Mouse (Mus musculus) liver, embryonic 12.5 days (tissue): ENCODE measurements around the gene Rab35. TPM values are rescaled to one million over a fixed set of nuclear protein-coding genes. Genes with fewer than 3 reads are reported as not detected.

Source experiments
- ATAC-seq: fragments of 200-750 bp; cut with Nextera tagmentation; 2 replicates; pipeline ENCODE4 v1.8.0; 2017; ENCODE audit warnings: moderate number of reproducible peaks, mild to moderate bottlenecking, moderate library complexity
- H3K27ac ChIP-seq: fragments of 300-500 bp; sonication (generic); 2 replicates; pipeline ENCODE4 v1.5.1; 2016; ENCODE audit warnings: mild to moderate bottlenecking
- H3K27me3 ChIP-seq: fragments of 300-500 bp; sonication (generic); replicated peaks from 2 replicates; pipeline ENCODE4 v1.6.1; 2016; ENCODE audit warnings: mild to moderate bottlenecking, moderate library complexity
- H3K36me3 ChIP-seq: fragments of 300-500 bp; sonication (generic); 2 replicates; pipeline ENCODE4 v1.6.1; 2016; ENCODE audit warnings: mild to moderate bottlenecking, moderate library complexity
- H3K4me1 ChIP-seq: fragments of 300-500 bp; sonication (generic); 2 replicates; pipeline ENCODE4 v1.6.1; 2016
- H3K4me2 ChIP-seq: fragments of 300-500 bp; sonication (generic); 2 replicates; pipeline ENCODE4 v1.6.1; 2016; ENCODE audit warnings: mild to moderate bottlenecking, moderate library complexity
- H3K4me3 ChIP-seq: fragments of 300-500 bp; sonication (generic); 2 replicates; pipeline ENCODE4 v1.5.1; 2016; ENCODE audit warnings: mild to moderate bottlenecking, moderate library complexity
- H3K9ac ChIP-seq: fragments of 300-500 bp; sonication (generic); 2 replicates; pipeline ENCODE4 v1.6.1; 2016; ENCODE audit warnings: mild to moderate bottlenecking, moderate library complexity
- H3K9me3 ChIP-seq: fragments of 300-500 bp; sonication (generic); replicated peaks from 2 replicates; pipeline ENCODE4 v1.6.1; 2016; ENCODE audit warnings: mild to moderate bottlenecking, moderate library complexity
- WGBS: fragments of 180-500 bp; shearing (Covaris S2); methylation state at CpG from one replicate; pipeline ENCODE4 v1.1.7; 2016; ENCODE audit not compliant: insufficient replicate concordance; 5-methylcytosine and 5-hydroxymethylcytosine counted together
- polyA plus RNA-seq: library from polyadenylated mRNA; unstranded; fragments of >200 nt; fragmentation: Nextera tagmentation; extraction: Ambion mirVana; gene quantifications from 2 replicates; pipeline ENCODE4 v1.2.1, GENCODE M21; 2016

Gene Rab35
- polyA plus RNA-seq, 1 experiment from 2014 or later: 22.5 TPM

- H3K4me3 ChIP-seq: no peak overlapping the region
- H3K9me3 ChIP-seq: no peaks in the 10 kb centered on the region
- ATAC-seq: no peak
- H3K27ac ChIP-seq: peak overlapping the region; percentile 52
- peaks cover 59% of the 10 kb centered on the region for H3K4me1 ChIP-seq
- WGBS: 67% methylated on average over 9 of the region's 9 CpGs
- peaks cover 42% of the 10 kb centered on the region for H3K36me3 ChIP-seq
- no peaks in the 10 kb centered on the region for H3K27me3 ChIP-seq
- H3K9ac ChIP-seq: no peak overlapping the region
- no peak overlapping the region for H3K4me2 ChIP-seq
Measured at GRCm38 (mm10) chr5:115623694-115624440, 7.8 kb upstream of the Rab35 start.

GRCm38 (mm10) chr5:115626237-115626886 is 5.3 kb upstream of the Rab35 start:
- Histone ChIP-seq H3K9ac (peak overlapping the region; percentile 72), H3K4me3 (peak overlapping the region; percentile 39), H3K36me3 (peaks cover 18% of the 10 kb centered on the region), H3K4me2 (peak overlapping the region; percentile 73), H3K9me3 (no peaks in the 10 kb centered on the region), H3K4me1 (peaks cover 80% of the 10 kb centered on the region), H3K27me3 (no peaks in the 10 kb centered on the region), H3K27ac (peak overlapping the region; percentile 98)
- WGBS: 31% methylated on average over 10 of the region's 10 CpGs
- peak; percentile 96 for ATAC-seq

GRCm38 (mm10) chr5:115628083-115628482 is 3.6 kb upstream of the Rab35 start:
- peak overlapping the region; percentile 36 for H3K9ac ChIP-seq
- 30% methylated on average over 8 of the region's 8 CpGs for WGBS
- no peak overlapping the region for H3K4me2 ChIP-seq
- no peaks in the 10 kb centered on the region for H3K9me3 ChIP-seq
- H3K4me3 ChIP-seq: no peak overlapping the region
- H3K27ac ChIP-seq: peak overlapping the region; percentile 98
- H3K4me1 ChIP-seq: peaks cover 80% of the 10 kb centered on the region
- peaks cover 5% of the 10 kb centered on the region; the same call in 1 of the 2 replicates for H3K36me3 ChIP-seq
- no peaks in the 10 kb centered on the region for H3K27me3 ChIP-seq
- ATAC-seq: no peak

GRCm38 (mm10) chr5:115629672-115630071 is 2.0 kb upstream of the Rab35 start:
- H3K4me1 ChIP-seq: peaks cover 83% of the 10 kb centered on the region
- WGBS: 86% methylated on average over 4 of the region's 4 CpGs
- H3K36me3 ChIP-seq: peaks cover 8% of the 10 kb centered on the region
- no peaks in the 10 kb centered on the region for H3K27me3 ChIP-seq
- H3K9ac ChIP-seq: no peak overlapping the region
- no peak for ATAC-seq
- no peak overlapping the region for H3K4me3 ChIP-seq
- no peaks in the 10 kb centered on the region for H3K9me3 ChIP-seq
- no peak overlapping the region for H3K4me2 ChIP-seq
- no peak overlapping the region; the same call in 1 of the 2 replicates for H3K27ac ChIP-seq

- H3K27me3 ChIP-seq: no peaks in the 10 kb centered on the region
- H3K4me2 ChIP-seq: peak overlapping the region; percentile 83
- no peaks in the 10 kb centered on the region for H3K9me3 ChIP-seq
- ATAC-seq: no peak
- peak overlapping the region; percentile 96 for H3K9ac ChIP-seq
- 53% methylated on average over 5 of the region's 5 CpGs for WGBS
- H3K36me3 ChIP-seq: peaks cover 14% of the 10 kb centered on the region
- H3K4me1 ChIP-seq: peaks cover 84% of the 10 kb centered on the region
- H3K27ac ChIP-seq: peak overlapping the region; percentile 99
- peak overlapping the region; percentile 94 for H3K4me3 ChIP-seq
Measured at GRCm38 (mm10) chr5:115630291-115630690, 1.4 kb upstream of the Rab35 start.

GRCm38 (mm10) chr5:115632358-115632714 is 628 bp downstream of the Rab35 start:
- peaks cover 23% of the 10 kb centered on the region for H3K36me3 ChIP-seq
- H3K9me3 ChIP-seq: no peaks in the 10 kb centered on the region
- H3K4me2 ChIP-seq: peak overlapping the region; percentile 83
- ATAC-seq: no peak
- H3K9ac ChIP-seq: peak overlapping the region; percentile 96
- peak overlapping the region; percentile 94 for H3K4me3 ChIP-seq
- peaks cover 84% of the 10 kb centered on the region for H3K4me1 ChIP-seq
- peak overlapping the region; percentile 99 for H3K27ac ChIP-seq
- 1% methylated on average over 30 of the region's 30 CpGs for WGBS
- no peaks in the 10 kb centered on the region for H3K27me3 ChIP-seq

- WGBS: 49% methylated on average over 4 of the region's 4 CpGs
- ATAC-seq: no peak
- peak overlapping the region; percentile 96 for H3K9ac ChIP-seq
- H3K27me3 ChIP-seq: no peaks in the 10 kb centered on the region
- H3K4me3 ChIP-seq: peak overlapping the region; percentile 94
- H3K36me3 ChIP-seq: peaks cover 30% of the 10 kb centered on the region
- H3K27ac ChIP-seq: peak overlapping the region; percentile 99
- H3K4me1 ChIP-seq: peaks cover 83% of the 10 kb centered on the region
- H3K4me2 ChIP-seq: peak overlapping the region; percentile 83
- H3K9me3 ChIP-seq: no peaks in the 10 kb centered on the region
Measured at GRCm38 (mm10) chr5:115633060-115633459, 1.4 kb downstream of the Rab35 start.

- H3K4me2 ChIP-seq: peak overlapping the region; percentile 83
- peak; percentile 67 for ATAC-seq
- WGBS: 46% methylated on average over 8 of the region's 8 CpGs
- H3K4me3 ChIP-seq: peak overlapping the region; percentile 94
- peak overlapping the region; percentile 96 for H3K9ac ChIP-seq
- peaks cover 73% of the 10 kb centered on the region for H3K4me1 ChIP-seq
- peaks cover 40% of the 10 kb centered on the region for H3K36me3 ChIP-seq
- no peaks in the 10 kb centered on the region for H3K27me3 ChIP-seq
- H3K9me3 ChIP-seq: no peaks in the 10 kb centered on the region
- H3K27ac ChIP-seq: peak overlapping the region; percentile 99
Measured at GRCm38 (mm10) chr5:115634046-115634445, 2.3 kb downstream of the Rab35 start.

GRCm38 (mm10) chr5:115635536-115635935 is 3.8 kb downstream of the Rab35 start:
- ATAC-seq: no peak
- Histone ChIP-seq H3K27ac (peak overlapping the region; percentile 99), H3K4me1 (peaks cover 66% of the 10 kb centered on the region), H3K9ac (peak overlapping the region; percentile 39), H3K4me2 (peak overlapping the region; percentile 83), H3K36me3 (peaks cover 55% of the 10 kb centered on the region), H3K9me3 (no peaks in the 10 kb centered on the region), H3K4me3 (0 out of 2 replicates have a peak overlapping the region, but pooled peaks have one; percentile 7), H3K27me3 (no peaks in the 10 kb centered on the region)
- 50% methylated on average over 6 of the region's 6 CpGs for WGBS

- WGBS: 88% methylated on average over 9 of the region's 9 CpGs
- H3K36me3 ChIP-seq: peaks cover 95% of the 10 kb centered on the region
- ATAC-seq: no peak
Measured at GRCm38 (mm10) chr5:115644192-115644591, 12.5 kb downstream of the Rab35 start.

GRCm38 (mm10) chr5:115648876-115649275 is 17.2 kb downstream of the Rab35 start:
- no peak overlapping the region for H3K27ac ChIP-seq
- no peak overlapping the region for H3K9ac ChIP-seq
- WGBS: 62% methylated on average over 3 of the region's 3 CpGs

More at GRCm38 (mm10) chr5:115644192-115644591, 12.5 kb downstream of the Rab35 start:
- Histone ChIP-seq H3K4me1 (peaks cover 6% of the 10 kb centered on the region; the same call in 1 of the 2 replicates), H3K9me3 (no peaks in the 10 kb centered on the region), H3K27ac (no peak overlapping the region), H3K4me2 (no peak overlapping the region), H3K27me3 (no peaks in the 10 kb centered on the region), H3K9ac (no peak overlapping the region), H3K4me3 (no peak overlapping the region)

GRCm38 (mm10) chr5:115649699-115650098 is 18.0 kb downstream of the Rab35 start:
- H3K9me3 ChIP-seq: no peaks in the 10 kb centered on the region
- H3K4me1 ChIP-seq: peaks cover 21% of the 10 kb centered on the region
- H3K27ac ChIP-seq: no peak overlapping the region
- H3K36me3 ChIP-seq: peaks cover 42% of the 10 kb centered on the region
- no peak overlapping the region for H3K9ac ChIP-seq
- H3K4me2 ChIP-seq: no peak overlapping the region
- no peak for ATAC-seq
- no peaks in the 10 kb centered on the region for H3K27me3 ChIP-seq
- no peak overlapping the region for H3K4me3 ChIP-seq
- WGBS: 81% methylated on average over 8 of the region's 8 CpGs

More at GRCm38 (mm10) chr5:115648876-115649275, 17.2 kb downstream of the Rab35 start:
- Histone ChIP-seq H3K36me3 (peaks cover 50% of the 10 kb centered on the region), H3K27me3 (no peaks in the 10 kb centered on the region), H3K9me3 (no peaks in the 10 kb centered on the region), H3K4me3 (no peak overlapping the region), H3K4me1 (peaks cover 21% of the 10 kb centered on the region), H3K4me2 (no peak overlapping the region)
- no peak for ATAC-seq
